Mouse (Mus musculus): Measurements from ENCODE around the gene Tnfrsf4.

GRCm38 (mm10) chr4:156057702-156058101, 44.1 kb downstream of the Tnfrsf4 start:
- TF ChIP-seq CTCF (IDR thresholded peaks at IDR 0.05), result no peak
- no peak for TF ChIP-seq EP300 (IDR thresholded peaks at IDR 0.05)
